Mouse (Mus musculus) heart, embryonic 13.5 days (tissue): ENCODE measurements around the gene Gan. TPM values are rescaled to one million over a fixed set of nuclear protein-coding genes. Genes with fewer than 3 reads are reported as not detected.

Experiments used
- ATAC-seq: fragments of 200-750 bp; cut with Nextera tagmentation; 2 replicates; pipeline ENCODE4 v1.8.0; 2017; ENCODE audit warnings: moderate TSS enrichment; ENCODE audit not compliant: insufficient number of reproducible peaks, low FRiP score, low TSS enrichment; ENCODE audit errors: extremely low read depth
- H3K27ac ChIP-seq: fragments of 300-500 bp; sonication (generic); replicated peaks from 2 replicates; pipeline ENCODE4 v1.5.1; 2015; ENCODE audit warnings: moderate library complexity, mild to moderate bottlenecking, inconsistent platforms
- H3K27me3 ChIP-seq: fragments of 300-500 bp; sonication (generic); replicated peaks from 2 replicates; pipeline ENCODE4 v1.6.1; 2015; ENCODE audit warnings: mild to moderate bottlenecking, inconsistent platforms
- H3K36me3 ChIP-seq: fragments of 300-500 bp; sonication (generic); 2 replicates; pipeline ENCODE4 v1.6.1; 2015; ENCODE audit warnings: mild to moderate bottlenecking, inconsistent platforms
- H3K4me1 ChIP-seq: fragments of 300-500 bp; sonication (generic); 2 replicates; pipeline ENCODE4 v1.6.1; 2015; ENCODE audit warnings: inconsistent platforms
- H3K4me2 ChIP-seq: fragments of 300-500 bp; sonication (generic); 2 replicates; pipeline ENCODE4 v1.6.1; 2015; ENCODE audit warnings: inconsistent platforms, mild to moderate bottlenecking, moderate library complexity
- H3K4me3 ChIP-seq: fragments of 300-500 bp; sonication (generic); 2 replicates; pipeline ENCODE4 v1.5.1; 2015; ENCODE audit warnings: moderate library complexity, mild to moderate bottlenecking, inconsistent platforms
- H3K9ac ChIP-seq: fragments of 300-500 bp; sonication (generic); 2 replicates; pipeline ENCODE4 v1.6.1; 2015; ENCODE audit warnings: inconsistent platforms, mild to moderate bottlenecking, moderate library complexity
- H3K9me3 ChIP-seq: fragments of 300-500 bp; sonication (generic); 2 replicates; pipeline ENCODE4 v1.6.1; 2016; ENCODE audit warnings: inconsistent platforms
- WGBS: fragments of 180-500 bp; shearing (Covaris S2); methylation state at CpG from one replicate; pipeline ENCODE4 v1.1.7; 2015; ENCODE audit warnings: mixed read lengths; 5-methylcytosine and 5-hydroxymethylcytosine counted together
- polyA plus RNA-seq: library from polyadenylated mRNA; unstranded; fragments of >200 nt; fragmentation: Nextera tagmentation; extraction: Ambion mirVana; gene quantifications from 2 replicates; pipeline ENCODE4 v1.2.1, GENCODE M21; 2015

Gan gene
- polyA plus RNA-seq, 1 experiment from 2014 or later, result 0.94 TPM

GRCm38 (mm10) chr8:117200803-117201202, 42.9 kb downstream of the Gan start:
- H3K9ac ChIP-seq, result 0 out of 2 replicates have a peak overlapping the region, but pooled peaks have one; percentile 6
- ATAC-seq, result no peak
- H3K4me1 ChIP-seq, result peaks cover 52% of the 10 kb centered on the region
- H3K4me2 ChIP-seq, result peak overlapping the region; percentile 63
- peak overlapping the region; percentile 90 for H3K27ac ChIP-seq
- WGBS, result 60% methylated on average over 9 of the region's 9 CpGs
- H3K9me3 ChIP-seq, result no peaks in the 10 kb centered on the region
- peaks cover 46% of the 10 kb centered on the region for H3K36me3 ChIP-seq
- no peak overlapping the region for H3K4me3 ChIP-seq
- no peaks in the 10 kb centered on the region for H3K27me3 ChIP-seq

- Histone ChIP-seq H3K9me3 (no peaks in the 10 kb centered on the region), H3K36me3 (peaks cover 45% of the 10 kb centered on the region), H3K4me3 (no peak overlapping the region), H3K4me2 (peak overlapping the region; percentile 63; the same call in 1 of the 2 replicates), H3K27ac (peak overlapping the region; percentile 90), H3K27me3 (no peaks in the 10 kb centered on the region), H3K9ac (peak overlapping the region; percentile 30; the same call in 1 of the 2 replicates), H3K4me1 (peaks cover 52% of the 10 kb centered on the region)
- ATAC-seq, result no peak
- WGBS, result 67% methylated on average over 19 of the region's 19 CpGs
Measured at GRCm38 (mm10) chr8:117201221-117202017, 43.5 kb downstream of the Gan start.

- peaks cover 33% of the 10 kb centered on the region for H3K36me3 ChIP-seq
- H3K27me3 ChIP-seq, result no peaks in the 10 kb centered on the region
- peaks cover 42% of the 10 kb centered on the region for H3K4me1 ChIP-seq
- no peak overlapping the region for H3K4me3 ChIP-seq
- H3K4me2 ChIP-seq, result no peak overlapping the region
- no peaks in the 10 kb centered on the region for H3K9me3 ChIP-seq
- ATAC-seq, result no peak
- no peak overlapping the region for H3K9ac ChIP-seq
- WGBS, result 91% methylated on average over 4 of the region's 4 CpGs
- no peak overlapping the region for H3K27ac ChIP-seq
Measured at GRCm38 (mm10) chr8:117203085-117203484, 45.1 kb downstream of the Gan start.

GRCm38 (mm10) chr8:117205884-117206283, 47.9 kb downstream of the Gan start:
- no peak overlapping the region for H3K4me2 ChIP-seq
- no peak overlapping the region for H3K27ac ChIP-seq
- H3K9ac ChIP-seq, result no peak overlapping the region
- H3K27me3 ChIP-seq, result no peaks in the 10 kb centered on the region
- no peak overlapping the region for H3K4me3 ChIP-seq
- peaks cover 44% of the 10 kb centered on the region for H3K36me3 ChIP-seq
- WGBS, result 78% methylated on average over 4 of the region's 4 CpGs
- H3K4me1 ChIP-seq, result peaks cover 14% of the 10 kb centered on the region
- no peak for ATAC-seq
- H3K9me3 ChIP-seq, result no peaks in the 10 kb centered on the region

- H3K9ac ChIP-seq, result no peak overlapping the region
- H3K9me3 ChIP-seq, result no peaks in the 10 kb centered on the region
- H3K36me3 ChIP-seq, result peaks cover 42% of the 10 kb centered on the region
- H3K27ac ChIP-seq, result no peak overlapping the region
- ATAC-seq, result no peak
- 87% methylated on average over 7 of the region's 7 CpGs for whole genome bisulfite sequencing
- H3K4me3 ChIP-seq, result no peak overlapping the region
- no peaks in the 10 kb centered on the region for H3K27me3 ChIP-seq
- peaks cover 7% of the 10 kb centered on the region for H3K4me1 ChIP-seq
- no peak overlapping the region for H3K4me2 ChIP-seq
Measured at GRCm38 (mm10) chr8:117206636-117207035, 48.7 kb downstream of the Gan start.

- Histone ChIP-seq H3K9me3 (no peaks in the 10 kb centered on the region), H3K27me3 (no peaks in the 10 kb centered on the region), H3K9ac (no peak overlapping the region), H3K4me1 (no peaks in the 10 kb centered on the region), H3K4me3 (no peak overlapping the region), H3K36me3 (peaks cover 33% of the 10 kb centered on the region), H3K4me2 (no peak overlapping the region), H3K27ac (no peak overlapping the region)
- 90% methylated on average over 12 of the region's 12 CpGs for WGBS
- no peak for ATAC-seq
Measured at GRCm38 (mm10) chr8:117209150-117209549, 51.2 kb downstream of the Gan start.

GRCm38 (mm10) chr8:117212100-117212499, 54.2 kb downstream of the Gan start:
- ATAC-seq, result no peak
- 82% methylated on average over 11 of the region's 11 CpGs for WGBS
- Histone ChIP-seq H3K4me3 (no peak overlapping the region), H3K9me3 (no peaks in the 10 kb centered on the region), H3K27ac (no peak overlapping the region), H3K27me3 (no peaks in the 10 kb centered on the region), H3K9ac (no peak overlapping the region), H3K36me3 (peaks cover 30% of the 10 kb centered on the region), H3K4me1 (no peaks in the 10 kb centered on the region), H3K4me2 (no peak overlapping the region)

GRCm38 (mm10) chr8:117217724-117218123, 59.8 kb downstream of the Gan start:
- no peak overlapping the region for H3K9ac ChIP-seq
- no peak for ATAC-seq
- no peak overlapping the region for H3K27ac ChIP-seq
- H3K4me2 ChIP-seq, result no peak overlapping the region
- H3K27me3 ChIP-seq, result no peaks in the 10 kb centered on the region
- H3K4me3 ChIP-seq, result no peak overlapping the region
- 79% methylated on average over 2 of the region's 2 CpGs for WGBS
- no peaks in the 10 kb centered on the region for H3K9me3 ChIP-seq
- H3K36me3 ChIP-seq, result peaks cover 24% of the 10 kb centered on the region
- no peaks in the 10 kb centered on the region for H3K4me1 ChIP-seq

GRCm38 (mm10) chr8:117222396-117222795, 64.5 kb downstream of the Gan start:
- no peaks in the 10 kb centered on the region for H3K9me3 ChIP-seq
- no peak overlapping the region for H3K4me2 ChIP-seq
- no peak overlapping the region for H3K9ac ChIP-seq
- no peaks in the 10 kb centered on the region for H3K27me3 ChIP-seq
- H3K4me1 ChIP-seq, result peaks cover 5% of the 10 kb centered on the region; the same call in 1 of the 2 replicates
- 64% methylated on average over 6 of the region's 6 CpGs for WGBS
- no peak for ATAC-seq
- peaks cover 3% of the 10 kb centered on the region; the same call in 1 of the 2 replicates for H3K36me3 ChIP-seq
- H3K4me3 ChIP-seq, result no peak overlapping the region
- H3K27ac ChIP-seq, result no peak overlapping the region

- Histone ChIP-seq H3K4me2 (peak overlapping the region; percentile 66), H3K4me3 (peak overlapping the region; percentile 49), H3K27ac (no peak overlapping the region), H3K9me3 (no peaks in the 10 kb centered on the region), H3K36me3 (no peaks in the 10 kb centered on the region), H3K4me1 (peaks cover 5% of the 10 kb centered on the region; the same call in 1 of the 2 replicates), H3K27me3 (no peaks in the 10 kb centered on the region), H3K9ac (peak overlapping the region; percentile 69)
- ATAC-seq, result peak; percentile 42
- 12% methylated on average over 9 of the region's 9 CpGs for WGBS
Measured at GRCm38 (mm10) chr8:117224630-117225029, 66.7 kb downstream of the Gan start.

GRCm38 (mm10) chr8:117226306-117226705, 68.4 kb downstream of the Gan start:
- H3K9me3 ChIP-seq, result 0 out of 2 replicates have a peak, but pooled peaks cover 2% of the 10 kb centered on the region
- ATAC-seq, result no peak
- 73% methylated on average over 12 of the region's 12 CpGs for WGBS
- no peak overlapping the region for H3K4me3 ChIP-seq
- no peak overlapping the region for H3K4me2 ChIP-seq
- H3K4me1 ChIP-seq, result peaks cover 5% of the 10 kb centered on the region; the same call in 1 of the 2 replicates
- H3K27ac ChIP-seq, result no peak overlapping the region
- no peaks in the 10 kb centered on the region for H3K27me3 ChIP-seq
- no peak overlapping the region for H3K9ac ChIP-seq
- no peaks in the 10 kb centered on the region for H3K36me3 ChIP-seq

- ATAC-seq, result no peak
- 65% methylated on average over 2 of the region's 2 CpGs for WGBS
- Histone ChIP-seq H3K36me3 (no peaks in the 10 kb centered on the region), H3K4me1 (peaks cover 5% of the 10 kb centered on the region; the same call in 1 of the 2 replicates), H3K9ac (no peak overlapping the region), H3K27ac (no peak overlapping the region), H3K4me3 (no peak overlapping the region), H3K9me3 (0 out of 2 replicates have a peak, but pooled peaks cover 2% of the 10 kb centered on the region), H3K27me3 (no peaks in the 10 kb centered on the region), H3K4me2 (no peak overlapping the region)
Measured at GRCm38 (mm10) chr8:117227339-117227738, 69.4 kb downstream of the Gan start.
